Mouse (Mus musculus) hindbrain, embryonic 13.5 days (tissue): ENCODE measurements around the gene Olfr486. TPM values are rescaled to one million over a fixed set of nuclear protein-coding genes. Genes with fewer than 3 reads are reported as not detected.
"Not testable (repeated sequence)": the region's sequence is repeated elsewhere in the genome, so short reads cannot be mapped to it uniquely, and the experiment has no call there.

Source experiments
- ATAC-seq: fragments of 200-750 bp; cut with Nextera tagmentation; 2 replicates; pipeline ENCODE4 v1.8.0; 2017; ENCODE audit warnings: moderate TSS enrichment; ENCODE audit not compliant: low FRiP score
- H3K27ac ChIP-seq: fragments of 300-500 bp; sonication (generic); 2 replicates; pipeline ENCODE4 v1.5.1; 2015; ENCODE audit warnings: inconsistent platforms, mild to moderate bottlenecking, moderate library complexity
- H3K27me3 ChIP-seq: fragments of 300-500 bp; sonication (generic); 2 replicates; pipeline ENCODE4 v1.6.1; 2015; ENCODE audit warnings: mild to moderate bottlenecking, inconsistent platforms
- H3K36me3 ChIP-seq: fragments of 300-500 bp; sonication (generic); 2 replicates; pipeline ENCODE4 v1.6.1; 2015; ENCODE audit warnings: mild to moderate bottlenecking, inconsistent platforms
- H3K4me1 ChIP-seq: fragments of 300-500 bp; sonication (generic); replicated peaks from 2 replicates; pipeline ENCODE4 v1.6.1; 2015; ENCODE audit warnings: inconsistent platforms
- H3K4me2 ChIP-seq: fragments of 300-500 bp; sonication (generic); 2 replicates; pipeline ENCODE4 v1.6.1; 2015; ENCODE audit warnings: inconsistent platforms, mild to moderate bottlenecking, moderate library complexity
- H3K4me3 ChIP-seq: fragments of 300-500 bp; sonication (generic); 2 replicates; pipeline ENCODE4 v1.5.1; 2015; ENCODE audit warnings: mild to moderate bottlenecking, inconsistent platforms
- H3K9ac ChIP-seq: fragments of 300-500 bp; sonication (generic); 2 replicates; pipeline ENCODE4 v1.6.1; 2015; ENCODE audit warnings: mild to moderate bottlenecking, inconsistent platforms
- H3K9me3 ChIP-seq: fragments of 300-500 bp; sonication (generic); 2 replicates; pipeline ENCODE4 v1.6.1; 2016; ENCODE audit warnings: inconsistent platforms
- WGBS: fragments of 180-500 bp; shearing (Covaris S2); methylation state at CpG from one replicate; pipeline ENCODE4 v1.1.7; 2015; 5-methylcytosine and 5-hydroxymethylcytosine counted together
- polyA plus RNA-seq: library from polyadenylated mRNA; unstranded; fragments of >200 nt; fragmentation: Nextera tagmentation; extraction: Ambion mirVana; gene quantifications from 2 replicates; pipeline ENCODE4 v1.2.1, GENCODE M21; 2015

Gene Olfr486
- polyA plus RNA-seq: not detected in 2 replicates

DNA sequence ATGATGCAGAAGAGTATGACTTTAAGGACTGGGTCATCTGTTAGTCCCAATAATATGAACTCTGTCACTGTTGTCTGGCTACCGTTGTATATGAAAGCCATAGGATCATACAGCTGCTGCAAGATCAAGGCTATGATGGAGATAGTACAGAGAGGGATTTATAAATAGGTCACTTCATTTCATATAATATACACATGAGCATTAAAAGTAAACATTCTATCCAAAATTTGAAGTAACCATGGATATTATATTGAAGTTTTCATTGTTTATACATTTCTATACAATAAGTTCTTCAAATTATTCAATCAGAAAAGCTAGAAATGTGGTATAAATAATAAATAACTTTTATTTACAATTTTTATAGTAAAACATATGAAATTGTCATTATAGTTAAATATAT lies at the start of gene Olfr486:
Gene Olfr486, minus strand, starts transcription at position 101 of the 400 bp plus-strand sequence.
- H3K4me3 ChIP-seq, H3K4me1 ChIP-seq, H3K9ac ChIP-seq, H3K36me3 ChIP-seq, H3K4me2 ChIP-seq, H3K9me3 ChIP-seq, H3K27ac ChIP-seq, H3K27me3 ChIP-seq, ATAC-seq: not testable (repeated sequence)
- WGBS: 97% methylated on average over 1 of the region's 1 CpGs

DNA sequence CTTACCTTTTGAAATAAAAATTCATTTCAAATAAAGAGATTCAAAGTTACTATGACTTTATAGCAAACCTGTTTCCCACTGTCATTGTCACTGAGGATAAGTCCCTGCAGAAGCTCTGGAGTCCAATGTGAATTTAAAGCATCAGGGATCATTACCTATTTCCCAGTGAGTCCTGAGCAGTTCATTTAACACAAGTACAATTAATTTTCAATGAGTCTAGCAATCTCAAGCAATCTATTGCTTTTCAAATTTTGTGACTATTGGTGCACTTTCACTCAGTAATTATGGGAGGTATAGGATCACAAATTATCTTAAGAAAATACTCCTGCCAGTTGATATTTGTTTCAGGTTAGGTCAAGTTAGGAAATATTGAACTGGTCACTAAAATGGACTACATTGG lies 42.0 kb upstream of the Olfr486 start, which contains the start of gene Olfr487:
Gene Olfr487, minus strand, starts transcription at position 101 of the 400 bp plus-strand sequence.
- not testable (repeated sequence) for H3K27me3 ChIP-seq, H3K9ac ChIP-seq, H3K4me1 ChIP-seq, H3K4me2 ChIP-seq, H3K27ac ChIP-seq, H3K36me3 ChIP-seq, ATAC-seq, H3K9me3 ChIP-seq, H3K4me3 ChIP-seq

DNA sequence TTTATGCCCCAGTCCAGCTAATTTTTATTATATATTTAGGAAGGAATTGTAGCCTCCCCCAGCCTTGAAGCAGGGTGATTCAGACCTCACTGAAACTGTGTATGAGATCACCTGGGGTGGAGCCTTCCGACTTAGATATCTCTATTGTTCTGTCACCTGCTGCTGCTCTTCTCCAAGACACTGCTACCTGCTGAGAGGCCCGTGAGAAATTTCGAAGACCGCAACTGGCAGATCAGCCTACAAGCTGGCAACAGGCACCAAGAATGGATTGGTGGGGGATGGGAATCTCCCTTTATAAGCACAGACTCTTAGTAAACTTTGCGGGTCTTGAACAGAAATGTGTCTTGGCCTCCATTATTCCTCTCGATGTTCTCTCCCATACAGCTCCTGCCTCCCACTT lies 24.4 kb upstream of the Olfr486 start:
- ATAC-seq: no peak
- 52% methylated on average over 6 of the region's 6 CpGs for WGBS
- Histone ChIP-seq H3K4me2 (no peak overlapping the region), H3K4me1 (no peaks in the 10 kb centered on the region), H3K27ac (no peak overlapping the region), H3K36me3 (no peaks in the 10 kb centered on the region), H3K9ac (no peak overlapping the region), H3K4me3 (no peak overlapping the region), H3K9me3 (no peaks in the 10 kb centered on the region), H3K27me3 (no peaks in the 10 kb centered on the region)

DNA sequence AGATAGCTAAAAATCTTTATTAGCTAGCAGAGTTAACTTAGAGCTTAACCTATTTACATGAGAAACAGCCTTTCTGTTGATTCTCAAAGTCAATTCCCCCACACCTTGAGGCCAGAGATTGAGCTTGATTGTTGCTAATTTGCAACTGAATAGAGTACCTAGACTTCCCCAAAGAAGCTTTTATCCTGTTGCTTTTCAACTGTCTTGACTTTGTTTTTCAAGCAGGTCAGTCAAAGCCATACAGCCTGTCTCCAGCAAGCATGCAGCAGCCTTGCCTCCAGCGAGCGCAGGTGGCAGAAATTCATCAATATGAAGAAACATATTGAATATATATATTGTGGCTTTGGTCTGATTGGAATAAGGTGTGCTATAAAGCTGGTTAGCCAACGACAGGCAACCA lies 23.8 kb upstream of the Olfr486 start:
- H3K9ac ChIP-seq, H3K27me3 ChIP-seq, H3K27ac ChIP-seq, H3K4me2 ChIP-seq, ATAC-seq, H3K4me1 ChIP-seq, H3K9me3 ChIP-seq, H3K4me3 ChIP-seq, H3K36me3 ChIP-seq: not testable (repeated sequence)
- WGBS: 58% methylated on average over 3 of the region's 3 CpGs

DNA sequence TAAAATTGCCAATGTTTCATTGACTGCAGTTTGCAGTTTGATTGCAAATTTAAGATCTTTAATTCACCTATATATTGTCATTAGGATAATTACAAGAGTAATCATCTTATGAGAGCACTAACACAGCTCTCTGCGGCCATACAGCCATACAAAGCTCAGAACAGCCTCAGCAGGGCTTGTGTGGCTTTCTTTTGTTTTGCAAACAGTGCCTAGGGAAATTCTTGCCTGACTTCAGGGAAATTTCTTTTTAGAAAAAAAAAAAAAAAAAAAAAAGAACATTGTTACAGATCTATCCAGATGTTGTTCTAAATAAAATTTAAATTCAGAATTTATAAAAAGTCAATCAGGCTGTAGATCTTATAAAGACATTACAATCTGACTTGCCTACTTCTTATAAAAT lies 20.2 kb upstream of the Olfr486 start:
- not testable (repeated sequence) for H3K36me3 ChIP-seq, H3K9me3 ChIP-seq, H3K4me3 ChIP-seq, ATAC-seq, H3K27ac ChIP-seq, H3K9ac ChIP-seq, H3K27me3 ChIP-seq, H3K4me1 ChIP-seq, H3K4me2 ChIP-seq
- WGBS: 32% methylated on average over 1 of the region's 1 CpGs

DNA sequence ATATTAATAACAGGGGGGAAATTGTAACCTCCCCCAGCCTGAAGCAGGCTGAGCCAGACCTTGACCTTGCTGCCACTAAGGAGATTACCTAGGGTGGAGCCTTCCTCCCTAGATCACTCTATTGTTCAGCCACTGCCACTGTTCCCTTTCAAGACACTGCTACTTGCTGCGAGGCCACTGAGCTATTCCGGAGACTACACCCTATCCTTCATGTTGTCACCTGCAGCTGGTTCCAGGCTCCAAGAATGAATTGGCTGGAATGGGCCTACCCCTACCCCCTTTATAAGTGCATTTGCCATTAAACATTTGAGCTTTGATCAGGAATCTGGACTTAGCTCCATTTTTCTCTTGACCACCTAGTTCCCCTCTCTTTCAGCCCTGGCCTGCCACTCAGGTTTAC lies 18.7 kb upstream of the Olfr486 start:
- H3K36me3 ChIP-seq, H3K9ac ChIP-seq, H3K4me1 ChIP-seq, H3K4me2 ChIP-seq, H3K27me3 ChIP-seq, H3K27ac ChIP-seq, ATAC-seq, H3K4me3 ChIP-seq, H3K9me3 ChIP-seq: not testable (repeated sequence)
- WGBS: 43% methylated on average over 2 of the region's 2 CpGs

DNA sequence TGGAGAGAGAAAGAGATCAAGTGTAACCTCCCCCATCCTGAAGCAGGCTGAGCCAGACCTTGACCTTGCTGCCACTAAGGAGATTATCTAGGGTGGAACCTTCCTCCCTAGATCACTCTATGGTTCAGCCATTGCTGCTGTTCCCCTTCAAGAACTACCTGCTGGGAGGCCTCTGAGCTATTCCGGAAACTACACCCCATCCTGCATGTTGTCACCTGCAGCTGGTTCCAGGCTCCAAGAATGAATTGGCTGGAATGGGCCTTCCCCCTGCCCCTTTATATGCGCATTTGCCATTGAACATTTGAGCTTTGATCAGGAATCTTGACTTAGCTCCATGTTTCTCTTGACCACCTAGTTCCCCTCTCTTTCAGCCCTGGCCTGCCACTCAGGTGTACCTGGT lies 12.7 kb upstream of the Olfr486 start:
- H3K9me3 ChIP-seq, H3K9ac ChIP-seq, H3K36me3 ChIP-seq, H3K4me2 ChIP-seq, ATAC-seq, H3K27ac ChIP-seq, H3K4me3 ChIP-seq, H3K27me3 ChIP-seq, H3K4me1 ChIP-seq: not testable (repeated sequence)
- 91% methylated on average over 2 of the region's 2 CpGs for WGBS

DNA sequence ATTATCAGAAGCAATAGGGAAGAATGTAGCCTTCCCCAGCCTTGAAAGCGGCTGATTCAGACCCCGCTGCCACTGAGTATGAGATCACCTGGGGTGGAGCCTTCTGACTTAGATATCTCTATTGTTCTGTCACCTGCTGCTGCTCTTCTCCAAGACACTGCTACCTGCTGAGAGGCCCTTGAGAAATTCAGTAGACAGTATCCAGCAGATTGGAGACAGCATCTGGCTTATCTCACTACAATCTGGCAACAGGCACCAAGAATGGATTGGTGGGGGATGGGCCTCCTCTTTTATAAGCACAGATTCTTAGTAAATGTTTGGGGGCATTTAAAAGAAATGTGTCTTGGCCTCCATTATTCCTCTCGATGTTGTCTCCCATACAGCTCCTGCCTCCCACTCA lies 11.9 kb upstream of the Olfr486 start:
- WGBS: 83% methylated on average over 3 of the region's 3 CpGs
- H3K4me1 ChIP-seq, H3K9me3 ChIP-seq, H3K4me3 ChIP-seq, H3K36me3 ChIP-seq, H3K27me3 ChIP-seq, H3K9ac ChIP-seq, ATAC-seq, H3K27ac ChIP-seq, H3K4me2 ChIP-seq: not testable (repeated sequence)

DNA sequence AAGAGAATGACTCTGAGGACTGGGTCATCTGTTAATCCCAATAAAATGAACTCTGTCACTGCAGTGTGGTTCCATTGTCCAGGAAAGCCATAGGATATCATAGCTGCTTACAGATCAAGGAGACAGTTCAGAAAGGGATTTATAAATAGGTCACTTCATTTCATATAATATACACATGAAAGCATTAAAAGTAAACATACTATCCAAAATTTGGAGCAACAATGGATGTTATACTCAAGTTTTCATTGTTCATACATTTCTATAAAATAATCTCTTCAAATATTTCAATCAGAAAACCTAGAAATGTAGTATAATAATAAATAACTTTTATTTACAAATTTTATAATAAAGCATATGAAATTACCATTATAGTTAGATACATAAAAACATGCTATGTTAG lies 12.8 kb downstream of the Olfr486 start, which contains the start of gene Olfr485:
Gene Olfr485, minus strand, starts transcription at position 101 of the 400 bp plus-strand sequence.
- Histone ChIP-seq H3K4me2 (no peak within 1 kb of the TSS), H3K27me3 (no peaks in the 10 kb centered on the region), H3K9me3 (no peaks in the 10 kb centered on the region), H3K4me1 (no peaks in the 10 kb centered on the region), H3K27ac (no peak within 1 kb of the TSS), H3K9ac (no peak within 1 kb of the TSS), H3K4me3 (no peak within 1 kb of the TSS), H3K36me3 (no peaks in the 10 kb centered on the region)
- no peak for ATAC-seq

DNA sequence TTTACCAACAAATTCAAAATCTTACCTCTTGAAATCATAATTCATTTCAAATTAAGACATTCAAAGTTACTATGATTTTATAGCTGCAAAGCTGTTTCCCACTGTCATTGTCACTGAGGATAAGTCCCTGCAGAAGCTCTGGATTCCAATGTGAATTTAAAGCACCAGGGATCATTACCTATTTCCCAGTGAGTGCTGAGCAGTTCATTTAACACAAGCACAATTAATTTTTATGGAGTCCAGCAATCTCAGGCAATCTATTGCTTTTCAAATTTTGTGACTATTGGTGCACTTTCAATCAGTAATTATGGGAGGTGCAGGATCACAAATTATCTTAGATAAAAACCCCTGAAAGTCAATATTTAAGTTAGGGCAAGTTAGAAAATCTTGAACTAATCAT lies 45.2 kb downstream of the Olfr486 start, which contains the start of gene Olfr484:
Gene Olfr484, minus strand, starts transcription at position 101 of the 400 bp plus-strand sequence.
- H3K9ac ChIP-seq: no peak within 1 kb of the TSS
- H3K4me2 ChIP-seq: no peak within 1 kb of the TSS
- H3K4me3 ChIP-seq: no peak within 1 kb of the TSS
- no peak for ATAC-seq
- H3K36me3 ChIP-seq: no peaks in the 10 kb centered on the region
- H3K27me3 ChIP-seq: no peaks in the 10 kb centered on the region
- no peaks in the 10 kb centered on the region for H3K4me1 ChIP-seq
- no peak within 1 kb of the TSS for H3K27ac ChIP-seq
- H3K9me3 ChIP-seq: no peaks in the 10 kb centered on the region

Other genes starting within 250 kb of the Olfr486 start
- gene Olfr473, start 242.3 kb downstream of the Olfr486 start, polyA plus RNA-seq: not detected in 2 replicates
- gene Olfr474, start 218.1 kb downstream of the Olfr486 start, polyA plus RNA-seq: not detected in 2 replicates
- gene Olfr476, start 207.9 kb downstream of the Olfr486 start, polyA plus RNA-seq: not detected in 2 replicates
- not detected in 2 replicates for gene Olfr477, start 186.0 kb downstream of the Olfr486 start, polyA plus RNA-seq
- not detected in 2 replicates for gene Olfr478, start 138.8 kb downstream of the Olfr486 start, polyA plus RNA-seq
- not detected in 2 replicates for gene Olfr479, start 122.0 kb downstream of the Olfr486 start, polyA plus RNA-seq
- not detected in 2 replicates for gene Olfr480, start 105.4 kb downstream of the Olfr486 start, polyA plus RNA-seq
- not detected in 2 replicates for gene Olfr481, start 92.9 kb downstream of the Olfr486 start, polyA plus RNA-seq
- not detected in 2 replicates for gene Olfr482, start 75.2 kb downstream of the Olfr486 start, polyA plus RNA-seq
- gene Olfr483, start 71.9 kb downstream of the Olfr486 start, polyA plus RNA-seq: not detected in 2 replicates
- not detected in 2 replicates for gene Olfr484, start 45.3 kb downstream of the Olfr486 start, polyA plus RNA-seq
- not detected in 2 replicates for gene Olfr485, start 12.9 kb downstream of the Olfr486 start, polyA plus RNA-seq
- gene Olfr487, start 41.9 kb upstream of the Olfr486 start, polyA plus RNA-seq: not detected in 2 replicates
- gene Olfr488, start 85.6 kb upstream of the Olfr486 start, polyA plus RNA-seq: not detected in 2 replicates
- not detected in 2 replicates for gene Olfr490, start 116.2 kb upstream of the Olfr486 start, polyA plus RNA-seq
- not detected in 2 replicates for gene Olfr491, start 140.7 kb upstream of the Olfr486 start, polyA plus RNA-seq
- gene Olfr492, start 150.9 kb upstream of the Olfr486 start, polyA plus RNA-seq: not detected in 2 replicates
- not detected in 2 replicates for gene Olfr493, start 174.2 kb upstream of the Olfr486 start, polyA plus RNA-seq
- gene Olfr494, start 192.6 kb upstream of the Olfr486 start, polyA plus RNA-seq: not detected in 2 replicates
- gene Olfr495, start 220.4 kb upstream of the Olfr486 start, polyA plus RNA-seq: not detected in 2 replicates
- gene Olfr497, start 247.7 kb upstream of the Olfr486 start, polyA plus RNA-seq: not detected in 2 replicates